Mouse (Mus musculus) lung, adult 2 months (tissue): ENCODE measurements around the gene Caml. TPM values are rescaled to one million over a fixed set of nuclear protein-coding genes. Genes with fewer than 3 reads are reported as not detected.
"Not testable (repeated sequence)": the region's sequence is repeated elsewhere in the genome, so short reads cannot be mapped to it uniquely, and the experiment has no call there.

Experiments
- DNase-seq: peaks from one replicate; pipeline ENCODE4 v3.0.0; 2022
- H3K4me1 ChIP-seq: fragments of 200-500 bp; 2 replicates; pipeline ENCODE4 v1.6.1; 2011; ENCODE audit warnings: low read length; ENCODE audit not compliant: control insufficient read depth, insufficient read depth
- H3K4me3 ChIP-seq: fragments of 200-500 bp; replicated peaks from 2 replicates; pipeline ENCODE3; 2011; ENCODE audit warnings: low read depth, mild to moderate bottlenecking, control low read depth, low read length; ENCODE audit errors: extremely low read depth
- CTCF ChIP-seq: fragments of 200-500 bp; IDR thresholded peaks from 2 replicates; pipeline ENCODE4 v1.5.1; 2011; ENCODE audit warnings: mild to moderate bottlenecking, low read length, control low read depth; ENCODE audit not compliant: insufficient read depth
- POLR2A ChIP-seq: fragments of 200-500 bp; IDR thresholded peaks from 2 replicates; pipeline ENCODE4 v1.6.1; 2011; ENCODE audit warnings: low read depth, mild to moderate bottlenecking, control low read depth, low read length, borderline replicate concordance; ENCODE audit errors: extremely low read depth
- WGBS: fragments of 180-500 bp; shearing (Covaris S2); methylation state at CpG from one replicate; pipeline ENCODE4 v1.1.7; 2018; 5-methylcytosine and 5-hydroxymethylcytosine counted together
- polyA plus RNA-seq: library from polyadenylated mRNA; depleted of rRNA; stranded (reverse); fragments of >200 nt; gene quantifications from 2 replicates; pipeline ENCODE4 v1.2.3, GENCODE M21; 2012

Gene Caml
- polyA plus RNA-seq, 1 experiment = 25.3 TPM

DNA sequence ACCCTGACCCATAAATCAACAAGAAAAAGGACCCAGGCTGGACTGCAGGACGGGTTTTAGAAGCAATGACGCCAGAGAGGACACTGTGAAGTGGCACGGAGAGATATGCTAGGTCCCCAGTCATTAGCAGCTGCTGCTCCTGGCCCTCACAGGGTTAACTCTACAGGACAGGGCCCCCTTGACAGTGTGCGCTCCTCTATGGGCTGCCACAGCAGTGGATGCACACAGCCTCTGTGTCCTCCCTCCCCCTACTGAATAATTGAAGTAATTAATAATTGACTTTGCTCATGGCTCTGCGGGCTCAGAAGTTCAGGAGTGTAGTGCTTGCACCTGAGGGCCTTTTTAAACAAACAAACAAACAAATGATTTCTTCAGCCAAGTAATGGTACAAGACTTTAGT is 9.3 kb upstream of the Caml start:
- no peak overlapping the region for H3K4me3 ChIP-seq
- WGBS = 53% methylated on average over 5 of the region's 5 CpGs
- TF ChIP-seq CTCF = no peak
- no peak for TF ChIP-seq POLR2A
- no peak for DNase-seq
- no peaks in the 10 kb centered on the region for H3K4me1 ChIP-seq

DNA sequence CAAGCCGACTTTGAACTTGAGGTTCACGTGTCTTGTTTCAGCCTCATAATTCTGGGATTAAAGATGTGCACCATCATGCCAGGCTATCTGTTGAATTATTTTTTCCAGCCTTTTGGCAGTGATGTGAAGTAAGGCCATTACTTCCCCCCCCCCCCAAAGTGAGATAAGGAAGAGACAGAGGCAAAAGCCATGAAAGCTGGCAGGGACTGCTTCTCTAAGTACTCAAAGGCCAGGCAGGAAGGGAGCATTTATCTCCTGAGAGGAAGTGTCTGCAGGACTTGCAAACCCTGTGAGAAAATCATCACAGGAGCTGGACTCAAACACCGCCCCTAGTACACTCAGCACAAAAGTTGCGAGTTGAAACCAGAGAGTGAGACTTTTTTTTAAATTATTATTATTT is 3.5 kb upstream of the Caml start:
- 66% methylated on average over 4 of the region's 4 CpGs for WGBS
- TF ChIP-seq CTCF = no peak
- no peak for TF ChIP-seq POLR2A
- DNase-seq = no peak

GRCm38 (mm10) chr13:55620275-55620674 is 2.5 kb upstream of the Caml start:
- WGBS = 71% methylated on average over 2 of the region's 2 CpGs
- no peak for DNase-seq
- TF ChIP-seq POLR2A = no peak
- TF ChIP-seq CTCF = no peak

More for the DNA sequence above, 3.5 kb upstream of the Caml start:
- H3K4me3 ChIP-seq = no peak overlapping the region
- H3K4me1 ChIP-seq = no peaks in the 10 kb centered on the region; the same call in 1 of the 2 replicates

GRCm38 (mm10) chr13:55622156-55622648 is 603 bp upstream of the Caml start:
- 14% methylated on average over 20 of the region's 20 CpGs for WGBS
- DNase-seq, H3K4me1 ChIP-seq: not testable (repeated sequence)
- H3K4me3 ChIP-seq = peak overlapping the region; percentile 91

More at GRCm38 (mm10) chr13:55620275-55620674, 2.5 kb upstream of the Caml start:
- Histone ChIP-seq H3K4me1 (no peaks in the 10 kb centered on the region; the same call in 1 of the 2 replicates), H3K4me3 (no peak overlapping the region)

GRCm38 (mm10) chr13:55634639-55635127 is 11.9 kb downstream of the Caml start, which contains the start of gene Ddx46:
Gene Ddx46 (plus strand): TSS chr13:55635027.
- TF ChIP-seq POLR2A (peak; percentile 94; the same call in 1 of the 2 replicates), CTCF (peak; percentile 61)
- DNase-seq = peak; percentile 87
- peaks cover 3% of the 10 kb centered on the region for H3K4me1 ChIP-seq
- H3K4me3 ChIP-seq = peak within 1 kb of the TSS; percentile 92
- 4% methylated on average over 30 of the region's 30 CpGs for WGBS

- Histone ChIP-seq H3K4me1 (peaks cover 3% of the 10 kb centered on the region), H3K4me3 (peak overlapping the region; percentile 92)
- DNase-seq = no peak
- no peak for TF ChIP-seq CTCF
- no peak for TF ChIP-seq POLR2A
- under 1% methylated on average over 40 of the region's 40 CpGs for WGBS
Observed at GRCm38 (mm10) chr13:55635146-55635571, 12.4 kb downstream of the Caml start.

DNA sequence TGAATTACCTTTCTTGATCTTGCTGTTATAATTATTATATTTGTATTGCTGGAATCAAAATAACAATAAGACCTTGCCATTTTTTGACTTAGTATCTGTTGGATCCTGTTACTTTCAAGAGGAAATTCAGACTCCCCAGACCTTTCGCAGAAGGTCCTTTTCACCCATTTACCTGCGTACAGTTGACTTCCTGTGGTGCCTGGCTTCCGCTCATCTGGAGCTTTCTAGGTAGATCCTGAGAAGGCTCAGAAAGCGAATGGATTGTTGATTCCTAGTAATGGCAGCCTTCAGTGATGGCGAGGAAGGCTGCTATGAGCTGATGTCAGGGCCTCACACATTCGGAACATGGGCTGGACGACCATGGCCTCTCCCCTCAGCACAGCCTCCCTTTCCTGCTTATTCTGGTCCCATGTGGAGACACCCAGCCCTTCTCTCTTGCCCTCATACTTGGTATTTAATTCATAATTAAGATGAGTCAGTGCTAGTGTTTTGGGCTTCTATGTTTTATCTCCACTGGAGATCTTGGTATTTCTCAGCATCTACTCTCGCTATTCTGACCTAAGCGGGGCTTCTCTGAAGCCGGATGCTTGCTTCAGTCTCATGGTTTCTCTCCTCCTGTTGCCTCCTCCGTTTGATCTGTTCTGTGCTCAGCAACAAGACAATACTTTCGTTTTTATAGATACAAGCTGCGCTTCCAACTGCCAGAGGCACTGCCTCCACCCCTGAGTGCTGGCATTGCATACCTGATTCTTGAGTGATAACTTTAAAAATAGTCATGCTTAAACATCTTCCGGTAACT is 13.6 kb downstream of the Caml start:
- no peak for TF ChIP-seq CTCF
- TF ChIP-seq POLR2A = no peak
- DNase-seq = no peak
- Histone ChIP-seq H3K4me1 (peaks cover 3% of the 10 kb centered on the region), H3K4me3 (peak overlapping the region; percentile 13)
- WGBS = 84% methylated on average over 14 of the region's 14 CpGs

DNA sequence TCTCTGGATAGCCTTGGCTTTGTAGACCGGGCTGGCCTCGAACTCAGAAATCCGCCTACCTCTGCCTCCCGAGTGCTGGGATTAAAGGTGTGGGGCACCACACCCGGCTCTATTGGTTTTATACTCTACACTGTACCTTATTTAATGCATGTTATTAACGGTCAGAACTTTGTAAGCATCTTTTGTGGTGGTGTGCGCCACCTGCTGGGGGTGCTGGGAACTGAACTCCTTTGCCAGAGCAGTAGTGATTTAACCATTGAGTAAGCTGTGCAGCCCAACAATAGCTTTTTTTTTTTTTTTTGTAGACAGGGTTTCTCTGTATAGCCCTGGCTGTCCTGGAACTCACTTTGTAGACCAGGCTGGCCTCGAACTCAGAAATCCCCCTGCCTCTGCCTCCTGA is 17.7 kb downstream of the Caml start:
- WGBS = 33% methylated on average over 8 of the region's 8 CpGs
- peak; percentile 80 for DNase-seq
- not testable (repeated sequence) for H3K4me3 ChIP-seq, H3K4me1 ChIP-seq
- peak; percentile 93 for TF ChIP-seq CTCF

DNA sequence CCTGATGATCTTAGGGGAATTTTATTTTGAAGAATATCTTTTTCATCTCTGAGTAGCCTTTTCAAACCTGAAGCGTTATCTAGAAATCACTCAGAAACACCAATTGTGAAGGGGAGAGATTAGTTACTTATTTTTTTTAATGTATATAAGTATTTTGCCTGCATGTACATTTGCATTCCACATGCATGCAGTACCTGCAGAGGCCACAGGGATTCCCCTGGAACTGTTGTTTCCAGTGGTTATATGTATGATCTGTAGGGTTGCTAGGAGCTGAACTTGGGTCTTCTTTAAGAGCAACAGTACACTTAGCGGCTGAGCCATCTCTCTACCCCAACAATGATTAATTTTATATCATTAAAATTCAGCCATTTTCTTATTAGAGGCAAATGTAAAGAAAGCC is 21.7 kb downstream of the Caml start:
- DNase-seq = no peak
- H3K4me3 ChIP-seq = no peak overlapping the region
- H3K4me1 ChIP-seq = no peaks in the 10 kb centered on the region
- WGBS = 90% methylated on average over 2 of the region's 2 CpGs
- TF ChIP-seq CTCF (no peak), POLR2A (no peak)

DNA sequence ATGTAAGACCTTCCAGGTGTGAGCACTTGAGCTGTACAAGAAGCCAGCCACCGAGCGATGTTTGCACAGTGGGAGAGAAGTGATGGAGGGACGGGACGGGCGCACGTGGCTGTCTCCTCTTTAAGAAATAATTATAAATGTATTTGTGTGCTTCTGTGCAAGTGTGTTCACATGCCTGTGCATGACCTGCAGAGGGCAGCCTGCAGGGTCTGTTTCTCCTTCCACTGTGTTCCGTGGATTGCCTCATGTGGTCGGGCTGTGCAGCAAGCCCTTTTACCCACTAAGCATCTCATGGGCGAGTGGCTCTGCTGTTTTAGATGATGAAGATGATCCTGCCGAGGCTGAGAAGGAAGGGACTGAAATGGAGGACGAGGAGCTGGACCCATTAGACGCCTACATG is 27.3 kb downstream of the Caml start:
- DNase-seq = no peak
- H3K4me1 ChIP-seq = no peaks in the 10 kb centered on the region
- 83% methylated on average over 12 of the region's 12 CpGs for WGBS
- TF ChIP-seq CTCF (peak; percentile 34; the same call in 1 of the 2 replicates), POLR2A (no peak)
- no peak overlapping the region for H3K4me3 ChIP-seq
